Mouse (Mus musculus) CH12.LX (cell line): Measurements from ENCODE around the gene Casz1. TPM values are rescaled to one million over a fixed set of nuclear protein-coding genes. Genes with fewer than 3 reads are reported as not detected.

Source experiments
- DNase-seq: peaks from one replicate; pipeline ENCODE4 v3.0.0-alpha.2; 2013; ENCODE audit errors: extremely low read depth
- H3K27ac ChIP-seq: 2 replicates; pipeline ENCODE4 v1.5.1; 2012; ENCODE audit warnings: low read depth, mild to moderate bottlenecking, control low read depth, moderate library complexity; ENCODE audit not compliant: insufficient read depth
- H3K27me3 ChIP-seq: replicated peaks from 2 replicates; pipeline ENCODE3; 2012; ENCODE audit warnings: inconsistent platforms
- H3K36me3 ChIP-seq, 2 experiments: replicated peaks in 1 of 2; 2 replicates each; pipeline versions ENCODE3 to v1.6.1; 2012; ENCODE audit warnings: inconsistent platforms in 1 of 2, low read length in 1 of 2, mild to moderate bottlenecking in 1 of 2, mixed read lengths in 1 of 2, moderate library complexity in 1 of 2; ENCODE audit not compliant: control insufficient read depth in 1 of 2, insufficient read depth in 1 of 2
- H3K4me1 ChIP-seq, 2 experiments: 2 replicates each; pipeline ENCODE4 v1.6.1; 2012; ENCODE audit warnings: inconsistent platforms in 1 of 2, moderate library complexity in 1 of 2; ENCODE audit not compliant: insufficient read depth in 2 of 2, control insufficient read depth in 1 of 2
- H3K4me2 ChIP-seq: 2 replicates; pipeline ENCODE4 v1.6.1; 2012; ENCODE audit warnings: low read depth, mild to moderate bottlenecking, control low read depth; ENCODE audit not compliant: poor library complexity, insufficient read depth, severe bottlenecking
- H3K4me3 ChIP-seq, 3 experiments: fragments of 150-350 bp in 1 of 3; sonication (generic) in 1 of 3; replicated peaks in 1 of 3; 2 replicates each; pipeline versions ENCODE3 to v1.5.1; 2011 to 2012; ENCODE audit warnings: low read depth in 2 of 3, low read length in 2 of 3, mild to moderate bottlenecking in 2 of 3, moderate library complexity in 2 of 3, control low read depth in 1 of 3, improper control_type of control experiment in 1 of 3, inconsistent platforms in 1 of 3, mixed read lengths in 1 of 3; ENCODE audit not compliant: poor library complexity in 1 of 3
- H3K79me2 ChIP-seq: replicated peaks from 2 replicates; pipeline ENCODE4 v1.6.1; 2012; ENCODE audit warnings: mild to moderate bottlenecking, moderate library complexity; ENCODE audit not compliant: control insufficient read depth, poor library complexity, insufficient read depth, severe bottlenecking; ENCODE audit errors: extremely low read depth
- H3K9ac ChIP-seq: 2 replicates; pipeline ENCODE4 v1.6.1; 2012; ENCODE audit warnings: low read depth, mild to moderate bottlenecking, control low read depth, moderate library complexity; ENCODE audit not compliant: insufficient read depth
- H3K9me3 ChIP-seq: replicated peaks from 2 replicates; pipeline ENCODE3; 2012; ENCODE audit warnings: low read length, inconsistent platforms, mixed read lengths
- BHLHE40 ChIP-seq: IDR thresholded peaks from 2 replicates; pipeline ENCODE4 v1.6.1; 2011; ENCODE audit warnings: mild to moderate bottlenecking, low read depth, low read length, improper control_type of control experiment
- CHD1 ChIP-seq: IDR thresholded peaks from 2 replicates; pipeline ENCODE4 v1.6.1; 2012; ENCODE audit warnings: low read depth, low read length, improper control_type of control experiment, inconsistent platforms
- CHD2 ChIP-seq: IDR thresholded peaks from 2 replicates; pipeline ENCODE4 v1.6.1; 2011; ENCODE audit warnings: low read length, improper control_type of control experiment
- ELF1 ChIP-seq: IDR thresholded peaks from 2 replicates; pipeline ENCODE4 v1.6.1; 2014; ENCODE audit warnings: low read depth, mild to moderate bottlenecking, inconsistent platforms, low read length, improper control_type of control experiment
- GABPA ChIP-seq: IDR thresholded peaks from 2 replicates; pipeline ENCODE4 v1.6.1; 2012; ENCODE audit warnings: low read depth, low read length, improper control_type of control experiment, inconsistent platforms; ENCODE audit not compliant: insufficient replicate concordance
- IRF4 ChIP-seq: IDR thresholded peaks from 2 replicates; pipeline ENCODE4 v1.6.1; 2014; ENCODE audit warnings: low read depth, mild to moderate bottlenecking, inconsistent platforms, low read length, improper control_type of control experiment
- JUN ChIP-seq: IDR thresholded peaks from 2 replicates; pipeline ENCODE4 v1.6.1; 2011; ENCODE audit warnings: low read depth, mild to moderate bottlenecking, low read length, improper control_type of control experiment, moderate library complexity; ENCODE audit not compliant: insufficient read depth
- JUND ChIP-seq: conservative IDR thresholded peaks from 2 replicates; pipeline ENCODE4 v1.6.1; 2011; ENCODE audit warnings: low read depth, low read length, improper control_type of control experiment
- MAFK ChIP-seq: IDR thresholded peaks from 2 replicates; pipeline ENCODE4 v1.6.1; 2011; ENCODE audit warnings: low read length, improper control_type of control experiment; ENCODE audit not compliant: insufficient replicate concordance
- MAZ ChIP-seq: IDR thresholded peaks from 2 replicates; pipeline ENCODE4 v1.6.1; 2012; ENCODE audit warnings: low read depth, mild to moderate bottlenecking, inconsistent platforms, low read length, improper control_type of control experiment, moderate library complexity
- MEF2A ChIP-seq: IDR thresholded peaks from 2 replicates; pipeline ENCODE4 v1.6.1; 2014; ENCODE audit warnings: low read depth, mild to moderate bottlenecking, inconsistent platforms, low read length, improper control_type of control experiment, borderline replicate concordance
- MYC ChIP-seq: IDR thresholded peaks from 2 replicates; pipeline ENCODE4 v1.6.1; 2011; ENCODE audit warnings: low read depth, mild to moderate bottlenecking, improper control_type of control experiment, low read length
- NELFE ChIP-seq: IDR thresholded peaks from 2 replicates; pipeline ENCODE4 v1.6.1; 2011; ENCODE audit warnings: low read depth, low read length, improper control_type of control experiment
- PAX5 ChIP-seq: IDR thresholded peaks from 2 replicates; pipeline ENCODE4 v1.6.1; 2012; ENCODE audit warnings: low read length, inconsistent platforms, mixed read lengths
- RAD21 ChIP-seq: IDR thresholded peaks from 2 replicates; pipeline ENCODE4 v1.6.1; 2011; ENCODE audit warnings: low read depth, mild to moderate bottlenecking, low read length, improper control_type of control experiment, moderate library complexity
- SIN3A ChIP-seq: IDR thresholded peaks from 2 replicates; pipeline ENCODE4 v1.6.1; 2012; ENCODE audit warnings: low read length, improper control_type of control experiment, inconsistent platforms
- SMC3 ChIP-seq: IDR thresholded peaks from 2 replicates; pipeline ENCODE4 v1.6.1; 2011; ENCODE audit warnings: low read depth, low read length, improper control_type of control experiment
- ZC3H11A ChIP-seq: IDR thresholded peaks from 2 replicates; pipeline ENCODE4 v1.6.1; 2012; ENCODE audit warnings: low read depth, mild to moderate bottlenecking, inconsistent platforms, low read length, improper control_type of control experiment
- ZKSCAN1 ChIP-seq: IDR thresholded peaks from 2 replicates; pipeline ENCODE4 v1.6.1; 2012; ENCODE audit warnings: low read depth, inconsistent platforms, low read length, improper control_type of control experiment, borderline replicate concordance
- ZMIZ1 ChIP-seq: IDR thresholded peaks from 2 replicates; pipeline ENCODE4 v1.6.1; 2012; ENCODE audit warnings: low read depth, mild to moderate bottlenecking, inconsistent platforms, low read length, improper control_type of control experiment
- dilution Hi-C: fragments of 300-500 bp; cut with MboI; formaldehyde crosslinking; loops from 2 replicates; pipeline ENCODE4 v1.14.3; 2020; ENCODE audit warnings: low sequenced_read_pairs; ENCODE audit not compliant: extremely low pct_unique_long_range_greater_than_20kb, extremely low pct_ligation_motif_present
- in situ Hi-C: fragments of 300-500 bp; cut with MboI; formaldehyde crosslinking; loops from 3 replicates; pipeline ENCODE4 v1.14.3; 2019; ENCODE audit warnings: low sequenced_read_pairs, low pct_ligation_motif_present, low pct_unique_long_range_greater_than_20kb, mixed read lengths
- polyA plus RNA-seq: library from polyadenylated mRNA; unstranded; fragments of >175 nt; gene quantifications from 2 replicates; pipeline ENCODE4 v1.2.1, GENCODE M21; 2012; ENCODE audit warnings: low read depth; ENCODE audit not compliant: insufficient read length
- total RNA-seq, 2 experiments: library from RNA; depleted of rRNA; stranded (reverse); fragments of 300-350 nt in 1 of 2; fragments of >200 nt in 1 of 2; gene quantifications; 2 replicates each; pipeline ENCODE4 v1.2.3; 2012 to 2014

The Casz1 gene
- total and polyA plus RNA-seq, 3 experiments: 0.12 to 0.36 (median 0.17) TPM

DNA sequence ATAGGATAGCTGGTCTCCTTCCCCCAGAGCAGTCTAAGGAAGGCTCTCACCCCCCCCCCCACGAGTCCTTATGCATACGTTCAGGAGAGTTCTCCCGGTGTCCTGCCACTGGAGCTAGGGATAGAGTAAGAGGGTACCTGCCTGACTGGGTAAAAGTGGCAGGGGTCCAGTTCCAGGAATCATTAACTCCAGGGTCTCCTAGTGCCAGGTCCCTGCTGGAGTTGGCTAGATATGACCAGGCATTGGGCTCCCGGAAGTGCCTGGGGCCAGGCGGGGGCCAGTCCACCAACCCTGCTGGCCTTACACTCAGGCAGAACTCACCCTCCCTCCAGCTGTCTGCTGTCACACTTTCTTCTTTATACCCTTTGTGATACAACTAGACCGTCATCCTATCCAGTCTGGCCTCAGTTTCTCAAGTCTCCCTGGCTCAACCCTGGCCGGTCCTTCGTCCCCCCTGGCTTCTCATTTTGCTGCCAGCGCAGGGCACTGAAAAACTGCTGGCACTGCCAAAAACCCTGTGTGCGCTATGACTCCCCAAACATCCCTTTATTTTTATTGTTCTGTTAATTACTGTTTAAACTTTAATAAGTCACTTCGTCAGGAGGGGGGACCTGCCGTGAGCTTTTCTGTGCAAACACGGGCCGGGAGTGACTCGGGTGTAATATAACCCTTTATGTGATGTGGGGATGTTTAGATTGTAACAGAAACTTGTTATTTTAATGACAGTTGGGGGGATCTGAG lies 114.6 kb downstream of the Casz1 start:
- no peak overlapping the region for H3K4me3 ChIP-seq
- H3K27me3 ChIP-seq: peaks cover 62% of the 10 kb centered on the region
- H3K79me2 ChIP-seq: no peaks in the 10 kb centered on the region
- TF ChIP-seq ELF1 (no peak), ZMIZ1 (no peak), ZKSCAN1 (no peak), RAD21 (no peak), MYC (no peak), JUN (no peak), MAFK (no peak)
- H3K36me3 ChIP-seq: no peaks in the 10 kb centered on the region
- no peak for DNase-seq
- no peak overlapping the region for H3K9ac ChIP-seq
- H3K27ac ChIP-seq: no peak overlapping the region
- dilution Hi-C loops: no loop called here
- H3K4me1 ChIP-seq: no peaks in the 10 kb centered on the region
- no peaks in the 10 kb centered on the region for H3K9me3 ChIP-seq
- no peak overlapping the region for H3K4me2 ChIP-seq
- in situ Hi-C loops: loop anchor here (10.0 kb wide), 1 partner anchor 146 kb away; no protein-coding TSS in a partner anchor

DNA sequence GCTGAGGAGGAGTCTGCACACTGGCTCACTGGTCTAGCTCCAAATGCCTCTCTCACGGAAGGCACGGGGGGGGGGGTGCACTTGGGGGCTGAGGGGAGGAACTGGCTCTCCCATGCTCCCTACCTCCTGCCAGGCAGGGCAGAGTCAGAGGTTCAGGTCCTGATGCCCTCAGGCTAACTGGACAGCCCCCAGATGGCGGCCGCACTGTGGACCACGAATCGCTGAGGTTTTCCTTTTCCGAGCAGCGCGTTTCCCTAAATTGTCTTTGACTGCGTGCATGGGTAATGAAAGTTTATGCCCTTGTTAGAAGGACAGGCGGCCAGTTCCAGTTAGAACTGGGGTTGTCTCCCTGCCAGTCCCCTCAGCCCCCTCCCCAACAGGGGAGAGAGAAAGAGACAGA lies 116.4 kb downstream of the Casz1 start:
- TF ChIP-seq NELFE (no peak), JUND (no peak), MAZ (no peak), CHD2 (no peak), PAX5 (no peak), GABPA (no peak), IRF4 (no peak), BHLHE40 (no peak), JUN (no peak), MYC (no peak), SMC3 (no peak), ZC3H11A (no peak), CHD1 (no peak), SIN3A (no peak), MEF2A (no peak)
- TF ChIP-seq, all 38 proteins: peak for 0
- no peak for DNase-seq
- no peak overlapping the region for H3K27ac ChIP-seq
- no peak overlapping the region for H3K4me3 ChIP-seq
- no peak overlapping the region for H3K9ac ChIP-seq
- no peaks in the 10 kb centered on the region for H3K9me3 ChIP-seq
- peaks cover 57% of the 10 kb centered on the region for H3K27me3 ChIP-seq
- no peaks in the 10 kb centered on the region for H3K4me1 ChIP-seq
- in situ Hi-C loops (no loop called here), dilution Hi-C loops (no loop called here)
- no peak overlapping the region for H3K4me2 ChIP-seq
- H3K36me3 ChIP-seq: no peaks in the 10 kb centered on the region
- no peaks in the 10 kb centered on the region for H3K79me2 ChIP-seq
